Mouse (Mus musculus): ENCODE results near the gene Nts. TPM values are rescaled to one million over a fixed set of nuclear protein-coding genes. Genes with fewer than 3 reads are reported as not detected.
"Not testable (repeated sequence)": the region's sequence is repeated elsewhere in the genome, so short reads cannot be mapped to it uniquely, and the experiment has no call there.

Gene Nts
- total RNA-seq (2015) (not detected in 2 replicates), total RNA-seq (2017) (not detected in 2 replicates)

- ATAC-seq (replicated peaks; ENCODE audit: poor library complexity), result no peak
Measured at GRCm38 (mm10) chr10:102490386-102490785, at the start of gene Nts. Nts (minus strand) TSS chr10:102490486.

GRCm38 (mm10) chr10:102527901-102528300, 37.6 kb upstream of the Nts start:
- ATAC-seq (replicated peaks; ENCODE audit: poor library complexity), result no peak

DNA sequence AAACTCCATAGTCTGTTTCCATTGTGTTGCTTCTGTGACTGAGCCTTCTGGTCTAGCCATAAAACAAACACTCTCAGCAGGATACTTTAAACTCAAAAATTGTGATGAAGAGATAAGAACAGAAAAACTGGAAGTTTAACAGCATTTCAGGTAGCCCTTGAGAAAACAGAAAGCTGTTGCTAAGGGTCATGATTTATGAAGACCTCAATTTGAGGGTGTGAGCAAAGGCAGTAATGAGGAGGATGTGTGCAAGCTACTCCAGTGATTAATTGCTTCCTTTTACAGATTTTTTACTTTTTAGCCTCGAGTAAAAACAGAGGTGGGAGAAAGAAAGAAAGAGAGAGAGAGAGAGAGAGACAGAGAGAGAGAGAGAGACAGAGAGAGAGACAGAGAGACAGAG, 23.9 kb upstream of the Nts start:
- no peak for ATAC-seq (replicated peaks; ENCODE audit: poor library complexity)

- ATAC-seq (replicated peaks; ENCODE audit: poor library complexity), result peak; percentile 85
Measured at GRCm38 (mm10) chr10:102511807-102512461, 21.6 kb upstream of the Nts start, which contains the start of gene Rassf9. Rassf9 (plus strand) TSS chr10:102512222.

DNA sequence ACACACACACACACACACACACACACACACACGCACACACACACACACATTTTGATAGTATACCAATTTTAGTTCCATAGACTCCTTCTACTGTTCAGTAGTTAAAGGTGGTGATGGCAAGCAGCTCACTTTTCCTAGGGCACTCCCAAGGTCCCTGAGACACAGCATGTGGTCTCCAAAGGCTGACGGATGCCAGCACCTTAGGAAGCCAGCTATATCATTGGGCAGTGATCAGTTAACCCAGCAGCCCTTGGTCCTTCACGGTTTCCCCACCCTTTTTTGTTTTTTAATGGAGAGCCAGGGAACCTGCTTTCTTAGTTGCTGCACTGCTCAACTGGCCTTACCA, 21.1 kb upstream of the Nts start:
- no peak for ATAC-seq (replicated peaks; ENCODE audit: poor library complexity)

DNA sequence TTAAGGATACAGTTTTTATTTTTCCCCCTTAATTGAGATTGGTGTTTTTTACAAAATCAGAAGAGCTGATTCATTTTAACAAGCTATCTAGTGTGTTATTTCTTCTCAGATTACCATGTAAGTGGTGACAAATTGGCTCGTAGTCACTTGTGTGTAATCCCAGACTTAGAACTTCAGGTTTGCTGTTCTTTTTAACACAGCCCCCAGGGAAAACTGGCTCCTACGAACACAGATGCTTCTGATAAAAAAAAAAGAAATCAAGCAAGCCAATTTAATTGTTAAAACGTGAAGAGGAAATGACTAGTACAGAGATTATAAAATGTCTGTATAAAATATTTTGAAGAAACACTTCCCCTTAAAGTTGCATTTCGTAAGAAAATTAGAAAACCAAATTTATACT, 17.1 kb upstream of the Nts start:
- ATAC-seq (replicated peaks; ENCODE audit: poor library complexity), result 0 out of 2 replicates have a peak, but pooled peaks have one; percentile 19

DNA sequence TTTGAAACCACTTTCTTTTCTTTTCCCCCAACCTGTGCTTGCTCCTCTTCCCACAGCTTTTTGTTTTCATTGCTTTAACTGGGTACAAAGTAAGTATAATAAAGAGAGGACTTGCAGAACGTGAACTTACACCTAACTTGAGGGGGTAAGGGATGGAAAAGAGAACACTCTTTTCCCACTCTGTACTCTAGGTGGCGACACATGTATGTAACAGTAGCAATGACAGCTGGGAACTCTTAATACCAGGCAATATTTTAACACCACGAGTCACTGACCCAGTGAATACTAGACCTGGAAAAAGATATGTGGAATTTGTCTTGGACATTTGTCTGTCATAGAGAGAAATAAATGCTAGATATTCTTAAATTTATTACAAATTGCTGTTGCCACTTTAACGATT, 8.5 kb upstream of the Nts start:
- ATAC-seq (replicated peaks; ENCODE audit: poor library complexity), result peak; percentile 97

DNA sequence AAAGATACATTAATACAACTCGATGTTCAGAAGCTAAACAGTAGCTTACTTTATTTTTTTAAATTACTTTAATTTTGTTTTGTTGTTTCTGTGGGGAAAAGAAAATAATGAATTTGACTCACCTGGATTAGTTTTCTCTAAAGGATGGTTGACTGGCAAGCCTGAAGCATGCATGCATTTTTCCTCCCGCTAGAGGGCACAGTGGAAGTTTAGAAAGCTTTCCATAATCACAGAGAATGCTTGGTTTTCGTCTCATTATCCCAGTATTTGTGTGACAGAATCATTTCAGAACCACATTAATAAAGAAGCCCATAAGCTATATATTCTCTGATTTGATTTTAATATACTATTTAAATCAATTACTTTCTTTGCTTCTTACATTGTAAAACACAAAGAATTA, 1.5 kb upstream of the Nts start:
- peak; percentile 57 for ATAC-seq (replicated peaks; ENCODE audit: poor library complexity)

GRCm38 (mm10) chr10:102469412-102469811, 20.9 kb downstream of the Nts start:
- ATAC-seq (replicated peaks; ENCODE audit: poor library complexity), result no peak

DNA sequence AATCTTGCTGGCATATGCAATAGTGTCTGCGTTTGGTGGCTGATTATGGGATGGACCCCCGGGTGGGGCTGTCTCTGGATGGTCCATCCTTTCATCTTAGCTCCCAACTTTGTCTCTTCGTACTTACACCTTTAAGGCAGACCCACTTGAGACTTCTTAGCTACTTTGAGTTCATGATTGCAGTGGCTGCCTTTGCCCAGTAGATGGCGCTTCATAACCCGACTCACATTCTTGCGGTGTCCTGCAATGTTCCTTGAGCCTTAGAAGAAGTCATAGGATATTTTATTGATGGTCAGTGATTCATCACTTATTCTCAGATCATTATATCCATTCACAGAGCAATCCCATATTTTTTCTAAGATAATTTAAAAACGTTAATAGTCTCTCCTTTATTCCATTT, 38.5 kb downstream of the Nts start:
- peak; percentile 95 for ATAC-seq (replicated peaks; ENCODE audit: poor library complexity)

- ATAC-seq (replicated peaks; ENCODE audit: poor library complexity), result peak; percentile 57
Measured at GRCm38 (mm10) chr10:102449449-102449848, 40.8 kb downstream of the Nts start.

DNA sequence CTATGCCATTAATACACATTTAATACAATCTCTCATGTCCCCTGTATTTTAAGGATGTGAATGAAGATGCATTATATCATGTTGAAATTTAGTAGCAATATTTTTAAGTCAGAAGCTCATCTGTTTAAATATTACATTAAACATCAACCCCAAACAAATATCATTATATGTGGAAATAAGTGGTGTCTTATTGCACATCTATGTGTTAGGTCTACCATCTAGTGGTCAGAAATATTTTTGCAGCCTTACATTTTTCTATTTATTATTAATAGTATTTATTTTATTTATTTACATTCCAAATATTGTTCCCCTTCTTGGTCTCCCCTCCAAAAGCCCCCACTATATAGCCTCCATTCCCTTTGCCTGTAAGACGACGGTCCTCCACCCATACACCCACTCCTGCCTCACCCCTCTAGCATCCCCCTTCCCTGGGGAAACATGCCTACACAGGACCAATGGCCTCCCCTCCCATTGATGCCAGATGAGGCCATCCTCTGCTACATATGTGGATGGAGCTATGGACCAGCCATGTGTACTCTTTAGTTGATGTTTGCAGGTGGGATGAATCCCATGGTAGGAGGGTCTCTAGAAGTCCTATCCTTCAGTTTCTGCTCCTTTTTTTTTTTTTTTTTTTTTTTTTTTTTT, 45.3 kb downstream of the Nts start:
- peak; percentile 64 for ATAC-seq (replicated peaks; ENCODE audit: poor library complexity)

DNA sequence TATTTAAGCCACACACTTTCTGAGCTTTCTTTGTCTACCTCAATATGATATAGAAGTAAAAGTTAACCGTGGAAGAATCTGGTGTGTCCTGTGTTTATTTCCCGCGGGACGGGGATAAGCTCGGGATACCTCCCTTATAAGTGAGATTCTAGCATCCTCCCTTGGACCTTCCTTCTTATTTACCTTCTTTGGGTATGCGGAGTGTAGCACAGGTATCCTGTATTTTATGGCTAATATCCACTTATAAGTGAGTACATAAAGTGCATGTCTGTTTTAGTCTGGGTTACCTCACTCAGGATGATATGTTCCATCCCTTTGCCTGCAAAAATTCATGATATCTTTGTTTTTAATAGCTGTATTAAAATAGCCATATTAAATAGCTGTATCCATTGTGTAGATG, 54.8 kb downstream of the Nts start:
- not testable (repeated sequence) for ATAC-seq (replicated peaks; ENCODE audit: poor library complexity)

DNA sequence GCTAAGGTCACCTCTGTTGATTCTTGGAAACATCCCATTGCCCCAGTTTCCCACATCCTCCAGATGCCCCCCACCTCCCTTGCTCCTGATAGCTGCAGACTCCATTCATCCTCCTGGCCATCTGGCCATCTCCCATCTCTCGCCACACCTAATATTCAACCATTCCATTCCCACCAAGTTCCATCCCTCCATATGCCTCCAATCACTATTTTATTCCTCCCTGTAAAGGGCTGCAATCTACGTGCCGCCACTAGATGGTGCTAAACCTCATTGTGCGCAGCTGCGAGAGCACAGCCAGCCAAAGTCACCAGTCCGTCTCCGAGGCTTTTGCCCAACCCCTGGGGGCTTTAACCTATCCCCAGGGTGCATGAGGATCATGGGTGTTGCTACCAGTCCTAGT, 55.2 kb downstream of the Nts start:
- peak; percentile 74 for ATAC-seq (replicated peaks; ENCODE audit: poor library complexity)

Other genes with a start within 250 kb of the Nts start
- not detected in 2 replicates for gene Rassf9, start 21.7 kb upstream of the Nts start, total RNA-seq (2015)
- gene Rassf9, start 21.7 kb upstream of the Nts start, total RNA-seq (2017), result not detected in 2 replicates

Data from megakaryocyte progenitor cell, adult 5-6 weeks (primary cell).